In the genomic region with DNA sequence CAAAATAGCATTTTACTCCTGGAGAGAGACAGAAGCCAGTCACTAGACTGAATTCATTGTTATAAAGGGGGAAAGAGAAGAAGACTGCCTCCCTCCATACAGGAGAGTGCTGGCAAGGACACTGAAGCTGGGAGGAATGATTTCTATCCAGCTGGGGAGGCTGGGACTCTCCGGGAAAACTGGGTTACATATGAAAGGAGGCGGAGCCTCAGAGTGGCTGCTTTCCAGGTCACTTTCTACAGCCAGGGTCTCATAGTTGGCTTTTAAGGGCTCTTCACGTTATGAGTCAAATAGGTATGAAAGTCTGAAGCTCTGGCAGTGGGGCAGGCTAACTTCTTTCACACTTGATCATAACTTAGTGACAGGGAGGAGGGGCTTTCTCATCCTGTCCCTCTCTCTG, we compare ENCODE assay signal across 10 mouse cellular contexts.
DNase-seq lines count a peak whose midpoint lies in the region; ATAC-seq and TF ChIP-seq lines count a peak whose summit lies in the region.
"Had no signal": no experiment of that assay in that cellular context is flagged by ENCODE, and none has a peak within 500 bp of the region (broad histone marks: within the 10 kb centered on the region; RNA-seq: fewer than 3 reads in every experiment).

No protein-coding gene starts in this region.

- H3K36me3 ChIP-seq in kidney, embryonic 15.5 days, result no peaks in the 10 kb centered on the region
- H3K36me3 ChIP-seq: midbrain, embryonic 12.5 days had no signal

- no peak overlapping the region for H3K9ac ChIP-seq in kidney, embryonic 15.5 days
- H3K9ac ChIP-seq: midbrain, embryonic 12.5 days had no signal

- H3K9me3 ChIP-seq in kidney, embryonic 15.5 days (replicated peaks), result no peaks in the 10 kb centered on the region
- H3K9me3 ChIP-seq: midbrain, embryonic 12.5 days had no signal

- H3K4me1 ChIP-seq in kidney, embryonic 15.5 days, result peaks cover 37% of the 10 kb centered on the region
- H3K4me1 ChIP-seq in embryonic fibroblast, embryonic 13.5 days (ENCODE audit: control insufficient read depth, insufficient read depth, low read length), result peaks cover 32% of the 10 kb centered on the region

- 24% methylated on average over 3 of the region's 3 CpGs for WGBS in kidney, embryonic 15.5 days

- H3K4me3 ChIP-seq in kidney, embryonic 15.5 days (replicated peaks), result no peak overlapping the region
- H3K4me3 ChIP-seq in embryonic fibroblast, embryonic 13.5 days (ENCODE audit: insufficient read depth, low read length), result no peak overlapping the region
- H3K4me3 ChIP-seq: midbrain, embryonic 12.5 days had no signal

- TF ChIP-seq POLR2A in embryonic fibroblast, embryonic 13.5 days (IDR thresholded peaks at IDR 0.05; ENCODE audit: low read depth, low read length), result no peak

- no peak overlapping the region for H3K4me2 ChIP-seq in kidney, embryonic 15.5 days
- H3K4me2 ChIP-seq: midbrain, embryonic 12.5 days had no signal

- H3K27ac ChIP-seq in kidney, embryonic 15.5 days, result 0 out of 2 replicates have a peak overlapping the region, but pooled peaks have one; percentile 10
- H3K27ac ChIP-seq in embryonic fibroblast, embryonic 13.5 days (ENCODE audit: insufficient read depth, low read length), result peak overlapping the region; percentile 95
- H3K27ac ChIP-seq: midbrain, embryonic 12.5 days had no signal

- TF ChIP-seq CTCF in embryonic fibroblast, embryonic 13.5 days (IDR thresholded peaks at IDR 0.05; ENCODE audit: borderline replicate concordance, insufficient read depth, low read length), result no peak

- ATAC-seq in kidney, embryonic 15.5 days (replicated peaks; ENCODE audit: low FRiP score), result no peak

- peak; percentile 33 to 36 for DNase-seq in cerebellum, adult 18-20 months
- DNase-seq in cerebellum, adult 9-10 months, result no peak
- DNase-seq in kidney, adult 8-10 months, result no peak
- DNase-seq in lung, postnatal 36 days, result peak; percentile 62
- no peak for DNase-seq in spleen, postnatal 10 days (ENCODE audit: low spot score in 2 of 2)
- no peak for DNase-seq in gastrocnemius, postnatal 10 days
- DNase-seq: left cerebral cortex, postnatal 4 days had no signal

- H3K27me3 ChIP-seq in kidney, embryonic 15.5 days, result no peaks in the 10 kb centered on the region
- H3K27me3 ChIP-seq: midbrain, embryonic 12.5 days had no signal

Comparison
In these comparisons a context has a peak if more than half of its experiments do, and no peak if none do; other contexts are left out.
1. DNase-seq: peak in cerebellum, adult 18-20 months (2 of 2) and lung, postnatal 36 days (single experiment); none in cerebellum, adult 9-10 months (single experiment), kidney, adult 8-10 months (0 of 2), spleen, postnatal 10 days (0 of 2) and gastrocnemius, postnatal 10 days (single experiment).